Mouse (Mus musculus): ENCODE results near the gene Stab1. TPM values are rescaled to one million over a fixed set of nuclear protein-coding genes. Genes with fewer than 3 reads are reported as not detected.

The Stab1 gene
- polyA plus RNA-seq, 1 experiment from 2014 or later: 241 TPM

GRCm38 (mm10) chr14:31128101-31128825 is 40.2 kb downstream of the Stab1 start:
- Histone ChIP-seq H3K27ac (peak overlapping the region; percentile 92), H3K4me3 (ENCODE audit: inconsistent target) (peak overlapping the region; percentile 89), H3K36me3 (ENCODE audit: inconsistent target) (peaks cover 9% of the 10 kb centered on the region; the same call in 1 of the 2 replicates), H3K79me2 (ENCODE audit: inconsistent target) (peaks cover 75% of the 10 kb centered on the region)
- WGBS (ENCODE audit: missing documents): 2% methylated on average over 23 of the region's 23 CpGs

GRCm38 (mm10) chr14:31126826-31127225 is 41.6 kb downstream of the Stab1 start:
- H3K4me3 ChIP-seq (ENCODE audit: inconsistent target): no peak overlapping the region; the same call in 1 of the 2 replicates

GRCm38 (mm10) chr14:31125106-31126075 is 43.0 kb downstream of the Stab1 start:
- peaks cover 9% of the 10 kb centered on the region for H3K36me3 ChIP-seq (ENCODE audit: inconsistent target)
- no peak overlapping the region for H3K4me3 ChIP-seq (ENCODE audit: inconsistent target)
- no peak overlapping the region for H3K27ac ChIP-seq
- WGBS (ENCODE audit: missing documents): 94% methylated on average over 8 of the region's 9 CpGs
- peaks cover 77% of the 10 kb centered on the region for H3K79me2 ChIP-seq (ENCODE audit: inconsistent target)

More at GRCm38 (mm10) chr14:31126826-31127225, 41.6 kb downstream of the Stab1 start:
- 94% methylated on average over 8 of the region's 8 CpGs for WGBS (ENCODE audit: missing documents)
- Histone ChIP-seq H3K27ac (no peak overlapping the region), H3K79me2 (ENCODE audit: inconsistent target) (peaks cover 75% of the 10 kb centered on the region), H3K36me3 (ENCODE audit: inconsistent target) (peaks cover 9% of the 10 kb centered on the region; the same call in 1 of the 2 replicates)

- H3K4me3 ChIP-seq (ENCODE audit: inconsistent target): no peak overlapping the region
- H3K79me2 ChIP-seq (ENCODE audit: inconsistent target): peaks cover 8% of the 10 kb centered on the region; the same call in 1 of the 2 replicates
- H3K27ac ChIP-seq: no peak overlapping the region
- WGBS (ENCODE audit: missing documents): 76% methylated on average over 2 of the region's 2 CpGs
- H3K36me3 ChIP-seq (ENCODE audit: inconsistent target): peaks cover 73% of the 10 kb centered on the region
Observed at GRCm38 (mm10) chr14:31115522-31115921, 52.9 kb downstream of the Stab1 start.

- H3K36me3 ChIP-seq (ENCODE audit: inconsistent target): peaks cover 79% of the 10 kb centered on the region
- WGBS (ENCODE audit: missing documents): 95% methylated on average over 3 of the region's 3 CpGs
- H3K4me3 ChIP-seq (ENCODE audit: inconsistent target): no peak overlapping the region
- no peak overlapping the region for H3K27ac ChIP-seq
- H3K79me2 ChIP-seq (ENCODE audit: inconsistent target): no peaks in the 10 kb centered on the region; the same call in 1 of the 2 replicates
Observed at GRCm38 (mm10) chr14:31114011-31114410, 54.4 kb downstream of the Stab1 start.

GRCm38 (mm10) chr14:31112187-31112586 is 56.3 kb downstream of the Stab1 start:
- Histone ChIP-seq H3K4me3 (ENCODE audit: inconsistent target) (no peak overlapping the region), H3K27ac (no peak overlapping the region), H3K79me2 (ENCODE audit: inconsistent target) (no peaks in the 10 kb centered on the region), H3K36me3 (ENCODE audit: inconsistent target) (peaks cover 67% of the 10 kb centered on the region)
- 98% methylated on average over 5 of the region's 5 CpGs for WGBS (ENCODE audit: missing documents)

GRCm38 (mm10) chr14:31110613-31111012 is 57.8 kb downstream of the Stab1 start:
- H3K36me3 ChIP-seq (ENCODE audit: inconsistent target): peaks cover 67% of the 10 kb centered on the region
- 96% methylated on average over 3 of the region's 3 CpGs for WGBS (ENCODE audit: missing documents)
- H3K79me2 ChIP-seq (ENCODE audit: inconsistent target): no peaks in the 10 kb centered on the region
- no peak overlapping the region for H3K27ac ChIP-seq
- no peak overlapping the region for H3K4me3 ChIP-seq (ENCODE audit: inconsistent target)

GRCm38 (mm10) chr14:31105156-31105555 is 63.3 kb downstream of the Stab1 start:
- peaks cover 38% of the 10 kb centered on the region for H3K36me3 ChIP-seq (ENCODE audit: inconsistent target)
- H3K4me3 ChIP-seq (ENCODE audit: inconsistent target): no peak overlapping the region
- no peaks in the 10 kb centered on the region for H3K79me2 ChIP-seq (ENCODE audit: inconsistent target)
- WGBS (ENCODE audit: missing documents): 92% methylated on average over 2 of the region's 2 CpGs
- no peak overlapping the region for H3K27ac ChIP-seq

- H3K79me2 ChIP-seq (ENCODE audit: inconsistent target): no peaks in the 10 kb centered on the region
- H3K4me3 ChIP-seq (ENCODE audit: inconsistent target): no peak overlapping the region
- H3K36me3 ChIP-seq (ENCODE audit: inconsistent target): peaks cover 57% of the 10 kb centered on the region
- no peak overlapping the region for H3K27ac ChIP-seq
- WGBS (ENCODE audit: missing documents): 92% methylated on average over 1 of the region's 1 CpGs
Observed at GRCm38 (mm10) chr14:31089918-31090317, 78.5 kb downstream of the Stab1 start.

Other genes starting within 250 kb of the Stab1 start
- gene Itih3, start 244.9 kb downstream of the Stab1 start, polyA plus RNA-seq (2018): not detected in 3 replicates
- gene Itih1, start 225.4 kb downstream of the Stab1 start, polyA plus RNA-seq (2018): not detected in 3 replicates
- gene Nek4, start 217.3 kb downstream of the Stab1 start, polyA plus RNA-seq (2018): 5.6 to 7.4 TPM (median 5.9 TPM) in 3 replicates
- 25.5 to 38.1 TPM (median 30.8 TPM) in 3 replicates for gene Glt8d1, start 167.2 kb downstream of the Stab1 start, polyA plus RNA-seq (2018)
- gene Spcs1, start 167.0 kb downstream of the Stab1 start, polyA plus RNA-seq (2018): 227 to 384 TPM (median 331 TPM) in 3 replicates
- gene Pbrm1, start 149.5 kb downstream of the Stab1 start, polyA plus RNA-seq (2018): 19.0 to 25.4 TPM (median 21.5 TPM) in 3 replicates
- 29.0 to 64.4 TPM (median 63.1 TPM) in 3 replicates for gene Gnl3, start 149.5 kb downstream of the Stab1 start, polyA plus RNA-seq (2018)
- 5.9 to 64.8 TPM (median 39.9 TPM) in 3 replicates for gene Smim4, start 39.7 kb downstream of the Stab1 start, polyA plus RNA-seq (2018)
- gene Nt5dc2, start 37.6 kb downstream of the Stab1 start, polyA plus RNA-seq (2018): 64.0 to 97.6 TPM (median 77.4 TPM) in 3 replicates
- gene Tnnc1, start 39.7 kb upstream of the Stab1 start, polyA plus RNA-seq (2018): 0.50 to 1.8 TPM (median 0.95 TPM) in 3 replicates
- 163 to 251 TPM (median 201 TPM) in 3 replicates for gene Nisch, start 48.3 kb upstream of the Stab1 start, polyA plus RNA-seq (2018)
- gene Sema3g, start 49.2 kb upstream of the Stab1 start, polyA plus RNA-seq (2018): not detected in 3 replicates
- 4.8 to 7.5 TPM (median 6.3 TPM) in 3 replicates for gene Phf7, start 82.7 kb upstream of the Stab1 start, polyA plus RNA-seq (2018)
- 28.5 to 31.0 TPM (median 30.7 TPM) in 3 replicates for gene Bap1, start 82.8 kb upstream of the Stab1 start, polyA plus RNA-seq (2018)
- not detected in 3 replicates for gene Dnah1, start 155.3 kb upstream of the Stab1 start, polyA plus RNA-seq (2018)
- gene Capn7, start 168.0 kb upstream of the Stab1 start, polyA plus RNA-seq (2018): 31.0 to 52.6 TPM (median 34.4 TPM) in 3 replicates